Mouse (Mus musculus): Measurements from ENCODE around the gene Macf1. TPM values are rescaled to one million over a fixed set of nuclear protein-coding genes. Genes with fewer than 3 reads are reported as not detected.
"Not testable (repeated sequence)": the region's sequence is repeated elsewhere in the genome, so short reads cannot be mapped to it uniquely, and the experiment has no call there.

The Macf1 gene
- total RNA-seq, 2 experiments from 2014 or later, result 176 to 202 TPM

- DNase-seq (ENCODE audit: low spot score in 2 of 2), result not testable (repeated sequence)
Measured at GRCm38 (mm10) chr4:123322910-123323309, 361.2 kb downstream of the Macf1 start.

GRCm38 (mm10) chr4:123314497-123314896 is 369.7 kb downstream of the Macf1 start:
- DNase-seq (ENCODE audit: low spot score in 2 of 2), result no peak

GRCm38 (mm10) chr4:123313010-123313409 is 371.1 kb downstream of the Macf1 start:
- no peak for DNase-seq (ENCODE audit: low spot score in 2 of 2)

GRCm38 (mm10) chr4:123311845-123312244 is 372.3 kb downstream of the Macf1 start:
- no peak for DNase-seq (ENCODE audit: low spot score in 2 of 2)

GRCm38 (mm10) chr4:123308292-123308691 is 375.9 kb downstream of the Macf1 start:
- no peak for DNase-seq (ENCODE audit: low spot score in 2 of 2)

- no peak for DNase-seq (ENCODE audit: low spot score in 2 of 2)
Measured at GRCm38 (mm10) chr4:123306999-123307398, 377.2 kb downstream of the Macf1 start.

GRCm38 (mm10) chr4:123305789-123306188 is 378.4 kb downstream of the Macf1 start:
- DNase-seq (ENCODE audit: low spot score in 2 of 2), result no peak

Small RNAs within 50 kb of the gene (microRNA-seq; reads per million reads assigned to microRNA genes)
- not detected for gene Mir6398

Other genes starting within 250 kb of the Macf1 start
- 100 to 1,000 TPM; 170 to 195 TPM for gene Ndufs5, start 33.8 kb upstream of the Macf1 start, total RNA-seq (2021)
- 10 to 100 TPM; 47.0 to 53.5 TPM for gene Akirin1, start 66.0 kb upstream of the Macf1 start, total RNA-seq (2021)
- 1 to 10 TPM; 2.3 to 3.2 TPM for gene Rhbdl2, start 103.5 kb upstream of the Macf1 start, total RNA-seq (2021)
- not detected for gene 4933427I04Rik, start 175.3 kb upstream of the Macf1 start, total RNA-seq (2021)
- 10 to 100 TPM; 48.5 to 51.5 TPM for gene Mycbp, start 220.5 kb upstream of the Macf1 start, total RNA-seq (2021)
- 10 to 100 TPM; 69.0 to 70.6 TPM for gene Rragc, start 233.1 kb upstream of the Macf1 start, total RNA-seq (2021)
- not detected for gene 4930535I16Rik, start 233.7 kb upstream of the Macf1 start, total RNA-seq (2021)

Measured in adrenal gland, postnatal 4 days (tissue).